Mouse (Mus musculus): Measurements from ENCODE around the gene Knl1.

Gene Knl1

DNA sequence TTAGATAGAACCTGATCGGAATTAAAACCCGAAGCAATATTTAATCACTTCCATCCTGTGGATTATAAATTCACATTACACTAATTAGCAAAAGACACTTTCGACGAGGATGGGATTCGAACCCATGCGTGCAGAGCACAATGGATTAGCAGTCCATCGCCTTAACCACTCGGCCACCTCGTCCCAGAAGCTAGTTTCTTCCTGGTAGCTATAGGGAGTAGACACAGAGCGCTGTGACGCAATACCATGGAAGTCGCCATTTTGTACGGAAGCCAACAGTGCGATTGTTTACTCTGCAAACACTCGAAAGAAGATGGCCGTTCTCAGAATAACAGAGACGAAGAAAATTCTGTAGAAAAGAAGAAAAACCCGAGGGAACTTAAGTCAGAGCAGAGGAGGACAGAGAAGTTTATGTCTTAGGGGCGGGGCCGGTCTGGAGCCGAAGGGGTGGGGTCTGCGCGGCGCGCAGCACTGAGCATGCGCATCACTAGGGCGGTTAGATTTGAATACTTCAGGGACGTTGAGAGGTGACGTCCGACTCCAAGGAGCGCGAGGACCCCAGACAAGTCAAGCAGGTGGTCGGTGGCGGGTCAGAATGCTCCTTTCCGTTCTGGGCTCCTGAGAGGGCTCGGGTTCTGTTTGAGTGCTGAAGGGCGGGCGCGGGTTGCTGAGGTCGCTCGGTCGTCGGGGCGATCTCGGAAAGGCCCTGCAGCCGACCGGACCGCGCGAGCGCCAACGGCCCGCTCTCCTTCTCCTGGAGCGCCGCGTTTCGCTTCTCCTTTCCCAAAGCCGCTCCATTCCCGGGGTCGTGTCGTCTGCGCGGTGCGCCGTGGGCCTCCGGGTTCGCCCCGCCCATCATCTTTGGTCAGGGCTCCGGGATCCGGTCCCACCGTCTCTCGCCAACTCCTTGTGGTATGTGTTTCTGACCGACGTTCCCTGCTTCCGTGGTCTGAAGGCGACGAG lies at the start of gene Knl1:
Gene Knl1, plus strand, starts transcription at position 471 of the 963 bp plus-strand sequence.
- CTCF ChIA-PET, result interaction anchor here in 1 of 4 experiments (0.6 kb wide), 1 partner anchor 28 kb away, joined by 3 read pairs; no protein-coding TSS in a partner anchor
- POLR2A ChIA-PET, result interaction anchor here in 3 of 4 experiments (0.6 to 1.7 kb wide), 13 partner anchors 8 to 778 kb away, joined by 3 to 10 read pairs (median 3); partner anchors contain the start of genes Rpusd2 (in 2 of the 3) and Ccdc32 (in 1 of the 3)

- CTCF ChIA-PET, result interaction anchor here in 3 of 4 experiments (0.6 to 1.3 kb wide), 5 partner anchors 18 to 183 kb away, joined by 3 to 7 read pairs (median 4); no protein-coding TSS in a partner anchor
- POLR2A ChIA-PET, result interaction anchor here in 3 of 4 experiments (0.6 to 2.2 kb wide), 9 partner anchors 10 to 514 kb away, joined by 3 to 8 read pairs (median 3); partner anchors contain the start of gene Ccdc32 (in 1 of the 3)
These were observed 48.6 kb upstream of the Knl1 start for GRCm38 (mm10) chr2:118998115-118998866.

GRCm38 (mm10) chr2:118999025-118999639 lies 47.8 kb upstream of the Knl1 start:
- ChIA-PET CTCF (interaction anchor here in 3 of 4 experiments (0.6 to 1.3 kb wide), 4 partner anchors 20 to 184 kb away, joined by 3 to 7 read pairs (median 4); no protein-coding TSS in a partner anchor), POLR2A (interaction anchor here in 3 of 4 experiments (0.6 to 1.7 kb wide), 10 partner anchors 9 to 513 kb away, joined by 3 to 4 read pairs (median 3); partner anchors contain the start of gene Ccdc32 (in 1 of the 3))

DNA sequence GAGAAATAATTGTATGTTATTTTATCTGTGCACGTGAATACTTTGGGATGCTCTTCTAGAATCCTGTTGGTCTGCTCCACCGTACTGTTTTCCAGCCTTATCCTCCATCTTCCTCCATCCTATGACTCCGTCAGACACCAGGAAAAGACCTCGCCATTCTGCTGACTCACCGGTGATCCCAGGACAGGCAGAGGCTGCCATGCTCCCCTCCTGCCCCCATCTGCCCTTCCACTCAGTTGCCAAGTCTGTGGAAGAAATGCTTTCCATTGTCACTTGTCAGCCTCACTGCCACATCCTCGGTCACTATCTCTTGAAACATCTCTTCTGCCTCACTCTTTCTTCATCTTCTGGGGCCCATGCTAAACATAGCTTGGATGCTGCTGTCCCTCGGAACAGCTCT lies 40.0 kb upstream of the Knl1 start:
- ChIA-PET POLR2A (interaction anchor here in 1 of 4 experiments (0.7 kb wide), 1 partner anchor 970 kb away, joined by 5 read pairs; no protein-coding TSS in a partner anchor), CTCF (interaction anchor here in 2 of 4 experiments (0.6 to 0.7 kb wide), 2 partner anchors 9 to 812 kb away, joined by 3 to 5 read pairs; no protein-coding TSS in a partner anchor)

- CTCF ChIA-PET, result interaction anchor here in 1 of 4 experiments (0.7 kb wide), 1 partner anchor 99 kb away, joined by 3 read pairs; no protein-coding TSS in a partner anchor
- POLR2A ChIA-PET, result interaction anchor here in 2 of 4 experiments (0.6 to 1.6 kb wide), 3 partner anchors 26 to 304 kb away, joined by 3 to 4 read pairs (median 4); no protein-coding TSS in a partner anchor
These were observed 37.5 kb upstream of the Knl1 start for GRCm38 (mm10) chr2:119009376-119009775.

- ChIA-PET POLR2A (no interaction called here), CTCF (interaction anchor here in 2 of 4 experiments (0.6 to 1.2 kb wide), 7 partner anchors 14 to 414 kb away, joined by 3 to 11 read pairs (median 3); partner anchors contain the start of gene Ccdc32 (in 1 of the 2))
These were observed 31.9 kb upstream of the Knl1 start for GRCm38 (mm10) chr2:119014989-119015388.

GRCm38 (mm10) chr2:119015604-119016180 lies 31.2 kb upstream of the Knl1 start:
- POLR2A ChIA-PET, result interaction anchor here in 3 of 4 experiments (0.6 to 1.9 kb wide), 4 partner anchors 12 to 167 kb away, joined by 3 to 6 read pairs (median 4); partner anchors contain the start of gene Ccdc32 (in 1 of the 3)
- CTCF ChIA-PET, result interaction anchor here in 3 of 4 experiments (0.6 to 1.9 kb wide), 9 partner anchors 12 to 1036 kb away, joined by 3 to 11 read pairs (median 3); partner anchors contain the start of gene Ccdc32 (in 1 of the 3)

DNA sequence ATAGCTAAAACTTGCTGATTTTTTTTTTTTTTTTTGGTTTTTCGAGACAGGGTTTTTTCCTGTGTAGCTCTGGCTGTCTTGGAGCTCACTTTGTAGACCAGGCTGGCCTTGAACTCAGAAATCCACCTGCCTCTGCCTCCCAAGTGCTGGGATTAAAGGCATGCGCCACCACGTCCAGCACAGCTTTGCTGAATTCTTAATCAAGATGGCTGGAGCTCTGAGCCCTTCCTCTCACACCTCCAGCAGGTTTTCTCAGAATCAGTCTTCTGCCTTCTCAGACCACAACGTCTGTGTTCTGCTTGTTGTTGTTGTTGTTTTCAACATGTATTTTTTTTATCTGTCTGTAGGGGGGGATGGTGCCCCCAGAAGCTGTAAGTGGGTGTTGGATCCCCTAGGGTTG lies 30.6 kb upstream of the Knl1 start:
- ChIA-PET POLR2A (interaction anchor here in 3 of 4 experiments (0.6 to 1.9 kb wide), 5 partner anchors 12 to 168 kb away, joined by 3 to 6 read pairs (median 3); partner anchors contain the start of gene Ccdc32 (in 1 of the 3)), CTCF (interaction anchor here (0.6 to 1.9 kb wide), 7 partner anchors 9 to 1037 kb away, joined by 3 to 5 read pairs (median 3); partner anchors contain the start of gene Ccdc32 (in 1 of the 4))

DNA sequence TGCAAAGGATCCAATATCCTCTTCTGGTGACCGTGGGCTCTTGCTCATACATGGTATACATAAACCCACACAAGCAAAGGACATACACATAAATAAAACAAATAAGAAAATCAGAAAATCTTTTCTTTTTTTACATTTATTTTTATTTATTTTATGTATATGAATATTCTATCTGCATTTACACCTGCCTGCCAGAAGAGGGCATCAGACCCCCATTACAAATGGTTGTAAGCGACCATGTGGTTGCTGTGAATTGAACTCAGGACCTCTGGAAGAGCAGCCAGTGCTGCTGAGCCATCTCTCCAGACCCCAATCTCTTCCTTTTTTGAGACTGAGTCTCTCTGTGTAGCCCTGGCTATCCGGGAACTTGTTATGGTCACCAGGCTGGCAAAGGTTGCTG lies 29.3 kb upstream of the Knl1 start:
- ChIA-PET CTCF (interaction anchor here in 1 of 4 experiments (0.6 to 0.7 kb wide), 4 partner anchors 204 to 629 kb away, joined by 3 to 5 read pairs (median 3); partner anchors contain the start of genes Eif2ak4 and Knstrn), POLR2A (interaction anchor here in 1 of 4 experiments (0.6 to 0.9 kb wide), 3 partner anchors 10 to 382 kb away, joined by 3 to 5 read pairs (median 3); no protein-coding TSS in a partner anchor)

DNA sequence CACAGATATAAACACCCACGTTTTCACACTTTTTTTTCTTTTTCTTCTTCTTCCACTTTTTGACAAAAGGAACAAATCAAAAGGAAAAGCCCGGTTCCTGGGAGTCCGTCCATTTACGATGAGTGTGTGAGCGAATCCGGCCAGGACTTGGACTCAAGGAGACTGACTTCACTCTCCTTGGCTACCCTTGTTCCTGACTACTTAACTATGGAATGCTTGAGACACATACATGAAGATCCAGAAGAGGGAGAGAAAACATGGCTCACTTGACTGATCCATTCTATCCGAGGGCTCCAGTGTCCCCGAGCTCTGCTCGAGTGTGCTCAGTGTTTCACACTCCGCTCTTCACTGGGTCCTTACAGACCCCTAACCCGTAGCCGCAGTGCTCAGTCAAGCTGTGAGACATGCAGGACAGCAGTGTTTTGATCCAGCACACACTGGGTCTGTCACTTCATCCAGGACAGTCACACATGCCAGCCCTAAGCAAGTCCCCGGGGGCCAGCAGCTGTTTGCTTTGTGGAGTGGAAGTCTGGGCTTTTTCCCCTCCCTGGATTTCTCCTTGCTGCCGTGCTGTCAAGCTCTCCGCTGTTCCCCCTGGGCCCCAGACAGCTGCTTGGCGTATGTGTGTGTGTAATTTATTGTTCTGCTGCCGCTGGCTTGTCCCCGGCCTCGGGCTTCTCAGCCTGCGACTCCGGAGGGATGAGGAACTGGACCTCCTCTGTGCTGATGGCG lies 28.4 kb upstream of the Knl1 start:
- ChIA-PET CTCF (interaction anchor here (0.6 to 1.3 kb wide), 14 partner anchors 11 to 630 kb away, joined by 3 to 6 read pairs (median 3); partner anchors contain the start of genes Ccdc32 (in 1 of the 4), Eif2ak4 (in 1 of the 4) and Knstrn (in 1 of the 4)), POLR2A (interaction anchor here in 2 of 4 experiments (0.6 to 2.0 kb wide), 10 partner anchors 11 to 382 kb away, joined by 3 to 10 read pairs (median 4); partner anchors contain the start of genes Ccdc32 (in 1 of the 2) and Rpusd2 (in 1 of the 2))

- ChIA-PET POLR2A (interaction anchor here in 3 of 4 experiments (0.6 to 2.0 kb wide), 7 partner anchors 11 to 243 kb away, joined by 3 to 10 read pairs (median 3); partner anchors contain the start of genes Ccdc32 (in 1 of the 3) and Rpusd2 (in 1 of the 3)), CTCF (interaction anchor here (0.6 to 1.3 kb wide), 14 partner anchors 9 to 324 kb away, joined by 3 to 6 read pairs (median 4); partner anchors contain the start of gene Ccdc32 (in 1 of the 4))
These were observed 27.8 kb upstream of the Knl1 start for GRCm38 (mm10) chr2:119019131-119019530.

DNA sequence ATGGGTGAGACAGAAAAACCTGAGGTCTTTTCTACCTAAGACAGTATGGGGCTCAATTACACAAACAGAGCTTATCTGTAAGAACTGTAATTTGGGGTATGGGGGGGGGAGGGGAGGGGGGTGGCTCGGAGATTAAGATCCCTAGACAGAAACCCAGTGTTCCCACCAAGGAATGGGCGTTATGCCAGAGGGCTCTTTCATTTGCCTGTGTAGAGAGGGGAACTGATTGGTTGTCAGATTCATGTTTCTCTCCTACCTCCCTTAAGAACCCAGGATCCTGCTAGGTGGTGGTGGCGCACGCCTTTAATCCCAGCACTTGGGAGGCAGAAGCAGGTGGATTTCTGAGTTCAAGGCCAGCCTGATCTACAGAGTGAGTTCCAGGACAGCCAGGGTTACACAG lies 27.4 kb upstream of the Knl1 start:
- CTCF ChIA-PET, result interaction anchor here in 2 of 4 experiments (0.6 to 1.0 kb wide), 7 partner anchors 9 to 324 kb away, joined by 3 to 6 read pairs (median 6); no protein-coding TSS in a partner anchor
- POLR2A ChIA-PET, result interaction anchor here in 3 of 4 experiments (0.6 to 2.0 kb wide), 7 partner anchors 10 to 243 kb away, joined by 3 to 10 read pairs (median 3); partner anchors contain the start of genes Ccdc32 (in 1 of the 3) and Rpusd2 (in 1 of the 3)

- ChIA-PET CTCF (interaction anchor here in 2 of 4 experiments (0.6 to 0.8 kb wide), 2 partner anchors 17 to 155 kb away, joined by 3 read pairs; no protein-coding TSS in a partner anchor), POLR2A (no interaction called here)
These were observed 23.7 kb upstream of the Knl1 start for GRCm38 (mm10) chr2:119023154-119023660.

DNA sequence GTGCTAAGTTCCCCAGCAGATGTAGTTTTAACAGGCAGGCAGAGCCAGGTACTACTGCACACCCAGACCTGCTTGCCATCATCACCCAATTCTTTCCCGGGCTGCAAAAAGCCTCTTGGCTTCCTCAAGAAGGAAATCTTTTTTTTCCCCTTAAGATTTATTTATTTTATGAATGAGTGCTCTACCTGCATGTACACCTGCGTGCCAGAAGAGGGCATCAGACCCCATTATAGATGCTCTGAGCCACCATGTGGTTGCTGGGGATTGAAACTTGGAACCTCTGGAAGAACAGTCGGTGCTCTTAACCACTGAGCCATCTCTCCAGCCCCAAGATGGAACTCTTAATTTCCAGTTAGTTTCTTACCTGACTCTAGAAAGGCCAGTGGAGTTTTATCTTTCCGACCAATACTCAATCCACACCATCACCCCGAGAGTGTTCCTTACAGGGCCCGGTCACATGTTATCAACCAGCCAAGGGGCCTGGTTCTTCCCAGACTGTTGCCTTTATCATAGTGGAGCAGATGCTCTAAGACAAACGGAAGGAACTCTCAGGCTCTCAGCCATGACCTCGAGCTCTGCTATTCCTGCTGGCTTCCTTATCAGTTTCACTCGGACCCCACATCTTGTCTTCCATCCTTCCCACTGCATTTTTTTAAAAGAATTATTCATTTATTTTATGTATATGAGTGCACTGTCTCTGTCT lies 22.2 kb upstream of the Knl1 start:
- ChIA-PET POLR2A (no interaction called here), CTCF (interaction anchor here in 2 of 4 experiments (0.6 to 0.7 kb wide), 2 partner anchors 30 to 169 kb away, joined by 3 to 7 read pairs; no protein-coding TSS in a partner anchor)

DNA sequence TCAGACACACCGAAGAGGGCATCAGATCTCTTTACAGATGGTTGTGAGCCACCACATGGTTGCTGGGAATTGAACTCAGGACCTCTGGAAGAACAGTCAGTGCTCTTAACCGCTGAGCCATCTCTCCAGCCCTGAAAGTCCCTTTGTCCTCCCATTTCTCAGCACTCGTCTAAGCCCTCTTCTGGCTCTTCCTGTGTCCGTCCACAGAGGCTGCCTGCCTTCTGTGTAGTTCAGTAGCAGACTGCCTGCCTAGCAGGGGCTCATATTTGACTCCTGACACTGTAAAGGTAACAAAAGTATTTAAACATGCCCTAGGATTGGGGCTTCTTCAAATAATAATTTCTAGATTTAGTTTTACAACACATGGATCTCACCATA lies 21.7 kb upstream of the Knl1 start:
- ChIA-PET CTCF (no interaction called here), POLR2A (no interaction called here)
